Mouse (Mus musculus) neural tube, embryonic 15.5 days (tissue): Measurements from ENCODE around the gene Tmbim4. TPM values are rescaled to one million over a fixed set of nuclear protein-coding genes. Genes with fewer than 3 reads are reported as not detected.

ENCODE experiments used
- ATAC-seq: fragments of 200-750 bp; cut with Nextera tagmentation; 2 replicates; pipeline ENCODE4 v1.8.0; 2017; ENCODE audit warnings: mild to moderate bottlenecking, moderate TSS enrichment, moderate library complexity; ENCODE audit not compliant: low FRiP score
- H3K27ac ChIP-seq: fragments of 300-500 bp; sonication (generic); replicated peaks from 2 replicates; pipeline ENCODE4 v1.5.1; 2015; ENCODE audit warnings: mild to moderate bottlenecking, inconsistent platforms
- H3K27me3 ChIP-seq: fragments of 300-500 bp; sonication (generic); replicated peaks from 2 replicates; pipeline ENCODE4 v1.6.1; 2015; ENCODE audit warnings: inconsistent platforms
- H3K36me3 ChIP-seq: fragments of 300-500 bp; sonication (generic); 2 replicates; pipeline ENCODE4 v1.6.1; 2015; ENCODE audit warnings: inconsistent platforms
- H3K4me1 ChIP-seq: fragments of 300-500 bp; sonication (generic); 2 replicates; pipeline ENCODE4 v1.6.1; 2015; ENCODE audit warnings: inconsistent platforms
- H3K4me2 ChIP-seq: fragments of 300-500 bp; sonication (generic); 2 replicates; pipeline ENCODE4 v1.6.1; 2015; ENCODE audit warnings: inconsistent platforms, mild to moderate bottlenecking, moderate library complexity
- H3K4me3 ChIP-seq: fragments of 300-500 bp; sonication (generic); replicated peaks from 2 replicates; pipeline ENCODE4 v1.5.1; 2015; ENCODE audit warnings: mild to moderate bottlenecking, inconsistent platforms
- H3K9ac ChIP-seq: fragments of 300-500 bp; sonication (generic); replicated peaks from 2 replicates; pipeline ENCODE4 v1.6.1; 2015; ENCODE audit warnings: mild to moderate bottlenecking, inconsistent platforms
- H3K9me3 ChIP-seq: fragments of 300-500 bp; sonication (generic); replicated peaks from 2 replicates; pipeline ENCODE4 v1.6.1; 2016; ENCODE audit warnings: inconsistent platforms
- WGBS: fragments of 180-500 bp; shearing (Covaris S2); methylation state at CpG from one replicate; pipeline ENCODE4 v1.1.7; 2015; ENCODE audit warnings: mixed read lengths; 5-methylcytosine and 5-hydroxymethylcytosine counted together
- polyA plus RNA-seq: library from polyadenylated mRNA; unstranded; fragments of >200 nt; fragmentation: Nextera tagmentation; extraction: Ambion mirVana; gene quantifications from 2 replicates; pipeline ENCODE4 v1.2.1, GENCODE M21; 2015

The Tmbim4 gene
- polyA plus RNA-seq, 1 experiment from 2014 or later = 114 TPM

DNA sequence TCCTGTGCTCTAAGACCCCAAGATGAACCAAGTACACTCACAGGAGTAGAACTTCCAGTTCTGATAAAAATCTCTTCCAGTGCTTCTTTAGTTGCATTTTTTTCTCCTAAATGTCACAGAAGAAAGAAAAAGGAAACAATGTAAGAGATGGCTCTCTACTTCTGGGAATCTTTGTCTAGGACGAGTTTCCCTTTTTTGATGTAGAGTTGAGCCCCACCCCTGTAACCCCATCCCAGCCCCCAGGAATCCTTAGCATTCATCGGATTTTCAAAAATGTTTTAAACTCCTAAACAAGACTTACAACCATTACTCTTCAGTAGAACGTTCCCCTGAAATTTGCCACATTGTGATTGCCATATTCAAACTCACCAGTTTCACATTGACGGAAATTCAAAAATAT is 31.1 kb upstream of the Tmbim4 start:
- WGBS = 85% methylated on average over 4 of the region's 4 CpGs
- no peaks in the 10 kb centered on the region for H3K27me3 ChIP-seq
- H3K9me3 ChIP-seq = no peaks in the 10 kb centered on the region; the same call in 1 of the 2 replicates
- no peaks in the 10 kb centered on the region for H3K4me1 ChIP-seq
- no peak overlapping the region for H3K4me3 ChIP-seq
- H3K36me3 ChIP-seq = no peaks in the 10 kb centered on the region
- no peak overlapping the region for H3K27ac ChIP-seq
- H3K9ac ChIP-seq = no peak overlapping the region
- no peak for ATAC-seq
- H3K4me2 ChIP-seq = no peak overlapping the region

GRCm38 (mm10) chr10:120171340-120171739 is 30.1 kb upstream of the Tmbim4 start:
- Histone ChIP-seq H3K9me3 (no peaks in the 10 kb centered on the region; the same call in 1 of the 2 replicates), H3K4me2 (no peak overlapping the region), H3K27ac (no peak overlapping the region), H3K4me3 (no peak overlapping the region), H3K36me3 (no peaks in the 10 kb centered on the region), H3K4me1 (no peaks in the 10 kb centered on the region), H3K27me3 (no peaks in the 10 kb centered on the region), H3K9ac (no peak overlapping the region)
- ATAC-seq = no peak
- 36% methylated on average over 5 of the region's 5 CpGs for WGBS

DNA sequence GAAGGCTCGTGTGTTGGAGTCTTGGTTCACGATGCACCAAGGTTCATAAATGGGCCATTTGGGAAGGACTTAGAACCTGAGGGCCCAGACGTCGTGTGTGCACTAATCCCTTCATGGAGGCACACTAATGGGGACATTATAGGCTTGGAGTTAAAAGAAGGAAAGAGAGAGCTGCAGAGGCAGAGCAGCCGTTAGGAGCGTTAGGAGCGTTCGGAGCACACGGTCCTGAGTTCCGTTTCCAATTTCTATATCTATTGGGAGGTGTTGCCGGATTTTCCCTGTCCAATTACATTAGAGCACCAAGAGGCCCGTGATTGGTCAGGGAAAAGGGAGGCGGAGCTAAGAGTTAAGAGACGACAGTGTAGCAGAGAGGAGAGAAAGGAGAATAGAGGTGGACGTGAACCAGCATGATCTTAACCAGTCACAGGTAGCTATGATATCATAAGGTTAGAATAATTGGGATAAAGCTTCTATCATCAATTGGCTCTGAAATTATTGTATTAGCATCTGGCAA is 27.1 kb upstream of the Tmbim4 start:
- no peak overlapping the region for H3K4me3 ChIP-seq
- H3K4me2 ChIP-seq = no peak overlapping the region
- no peak for ATAC-seq
- H3K27ac ChIP-seq = no peak overlapping the region
- 86% methylated on average over 15 of the region's 15 CpGs for WGBS
- no peaks in the 10 kb centered on the region for H3K4me1 ChIP-seq
- no peaks in the 10 kb centered on the region; the same call in 1 of the 2 replicates for H3K9me3 ChIP-seq
- no peak overlapping the region for H3K9ac ChIP-seq
- H3K27me3 ChIP-seq = no peaks in the 10 kb centered on the region
- H3K36me3 ChIP-seq = no peaks in the 10 kb centered on the region

GRCm38 (mm10) chr10:120182887-120183286 is 18.5 kb upstream of the Tmbim4 start:
- Histone ChIP-seq H3K4me3 (no peak overlapping the region), H3K4me1 (no peaks in the 10 kb centered on the region), H3K36me3 (no peaks in the 10 kb centered on the region), H3K27me3 (no peaks in the 10 kb centered on the region), H3K9me3 (no peaks in the 10 kb centered on the region), H3K4me2 (no peak overlapping the region), H3K9ac (no peak overlapping the region), H3K27ac (no peak overlapping the region)
- ATAC-seq = no peak
- 100% methylated on average over 1 of the region's 1 CpGs for WGBS

DNA sequence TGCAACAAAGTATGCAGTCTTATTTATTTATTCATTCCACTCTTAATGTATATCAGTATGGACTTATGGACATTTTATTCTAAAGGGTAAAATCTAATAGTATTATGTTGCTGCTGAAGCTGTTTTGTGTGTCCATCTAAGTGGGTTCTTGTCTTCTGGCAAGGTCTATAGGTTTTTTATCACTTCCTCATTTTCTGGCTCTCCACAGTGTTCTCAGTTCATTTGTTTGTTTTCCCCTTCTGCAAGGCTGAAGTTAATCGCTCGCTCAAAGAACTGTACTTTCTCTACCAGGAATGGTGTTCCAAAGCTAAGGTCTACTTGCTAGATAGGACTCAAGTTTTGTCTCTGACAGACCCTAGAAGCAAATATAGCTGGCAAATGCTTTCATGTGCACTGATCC is 18.0 kb upstream of the Tmbim4 start:
- Histone ChIP-seq H3K4me2 (no peak overlapping the region), H3K9ac (no peak overlapping the region), H3K4me1 (no peaks in the 10 kb centered on the region), H3K9me3 (no peaks in the 10 kb centered on the region), H3K4me3 (no peak overlapping the region), H3K27ac (no peak overlapping the region), H3K36me3 (no peaks in the 10 kb centered on the region), H3K27me3 (no peaks in the 10 kb centered on the region)
- 79% methylated on average over 2 of the region's 2 CpGs for WGBS
- ATAC-seq = no peak

GRCm38 (mm10) chr10:120188513-120188912 is 12.9 kb upstream of the Tmbim4 start:
- H3K4me2 ChIP-seq = no peak overlapping the region
- H3K36me3 ChIP-seq = no peaks in the 10 kb centered on the region
- H3K9me3 ChIP-seq = no peaks in the 10 kb centered on the region
- no peak overlapping the region for H3K27ac ChIP-seq
- 64% methylated on average over 2 of the region's 2 CpGs for WGBS
- ATAC-seq = no peak
- H3K4me1 ChIP-seq = peaks cover 7% of the 10 kb centered on the region; the same call in 1 of the 2 replicates
- no peaks in the 10 kb centered on the region for H3K27me3 ChIP-seq
- H3K9ac ChIP-seq = no peak overlapping the region
- H3K4me3 ChIP-seq = no peak overlapping the region

DNA sequence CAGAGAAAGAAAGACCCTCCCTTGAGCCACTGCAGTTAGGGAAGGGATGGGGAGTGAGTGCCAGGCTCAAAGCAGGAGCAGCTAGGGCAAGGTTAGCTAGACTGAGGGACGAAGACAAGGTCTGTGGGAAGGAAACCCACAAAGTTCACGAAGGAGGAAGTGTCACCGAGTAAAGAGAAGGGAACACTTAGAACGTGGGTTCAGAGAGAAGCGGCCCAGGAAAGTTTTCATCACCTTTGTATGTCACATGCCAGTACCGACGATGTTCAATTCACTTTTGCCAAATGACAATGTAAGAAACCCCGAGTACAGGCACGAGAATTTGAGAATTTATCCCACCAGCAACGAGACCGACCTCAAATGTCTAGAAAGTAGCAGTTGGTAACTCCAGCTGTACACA is 12.1 kb upstream of the Tmbim4 start:
- ATAC-seq = no peak
- H3K27me3 ChIP-seq = no peaks in the 10 kb centered on the region
- 74% methylated on average over 11 of the region's 11 CpGs for WGBS

DNA sequence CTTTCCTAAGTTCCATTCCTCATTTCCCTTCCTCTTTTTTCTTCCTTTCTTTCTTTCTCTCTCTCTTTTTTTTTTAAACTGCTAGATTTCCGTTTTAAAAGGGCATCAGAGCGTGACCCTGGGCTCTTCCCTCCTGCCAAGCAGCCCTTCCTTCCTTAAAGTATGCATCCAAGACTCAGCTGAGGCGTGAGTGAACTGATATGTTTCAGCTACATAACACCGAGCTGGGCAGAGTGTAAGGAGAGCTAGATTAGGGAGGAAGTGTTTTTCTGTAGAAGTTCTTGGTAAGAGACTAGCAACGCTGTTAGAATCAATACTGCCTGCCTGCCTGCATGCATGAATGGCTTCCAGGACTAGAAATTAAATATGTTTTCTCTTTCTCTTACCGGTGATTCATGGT is 11.6 kb upstream of the Tmbim4 start:
- no peak overlapping the region for H3K4me2 ChIP-seq
- no peak overlapping the region; the same call in 1 of the 2 replicates for H3K27ac ChIP-seq
- WGBS = 40% methylated on average over 6 of the region's 6 CpGs

More for the DNA sequence above, 12.1 kb upstream of the Tmbim4 start:
- Histone ChIP-seq H3K4me3 (no peak overlapping the region), H3K36me3 (no peaks in the 10 kb centered on the region), H3K4me2 (no peak overlapping the region), H3K4me1 (peaks cover 7% of the 10 kb centered on the region; the same call in 1 of the 2 replicates), H3K9ac (no peak overlapping the region), H3K9me3 (no peaks in the 10 kb centered on the region), H3K27ac (no peak overlapping the region)

DNA sequence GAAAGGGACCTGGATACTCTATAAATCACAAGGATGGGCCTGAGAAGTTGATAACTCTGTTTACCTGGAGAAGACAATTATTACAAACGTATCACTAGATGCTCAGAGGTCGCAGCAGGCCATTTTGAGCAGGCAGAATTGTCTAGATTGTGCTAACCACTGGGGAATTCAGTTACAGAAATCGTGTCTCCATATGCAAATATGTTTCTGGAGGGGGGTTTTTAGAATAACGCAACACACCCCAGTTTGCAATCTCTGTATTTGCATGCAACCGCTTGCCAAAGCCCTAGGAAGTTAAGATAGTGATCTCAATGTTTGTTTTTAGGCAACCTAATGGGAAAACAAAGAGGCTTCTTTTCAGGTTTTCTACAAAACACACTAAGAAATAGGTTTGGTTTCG is 10.2 kb upstream of the Tmbim4 start:
- 84% methylated on average over 6 of the region's 6 CpGs for WGBS
- no peak for ATAC-seq
- H3K9ac ChIP-seq = no peak overlapping the region
- no peak overlapping the region for H3K4me3 ChIP-seq
- no peak overlapping the region for H3K27ac ChIP-seq
- no peak overlapping the region for H3K4me2 ChIP-seq
- no peaks in the 10 kb centered on the region for H3K27me3 ChIP-seq
- peaks cover 7% of the 10 kb centered on the region; the same call in 1 of the 2 replicates for H3K4me1 ChIP-seq
- H3K36me3 ChIP-seq = no peaks in the 10 kb centered on the region
- no peaks in the 10 kb centered on the region for H3K9me3 ChIP-seq

More for the DNA sequence above, 11.6 kb upstream of the Tmbim4 start:
- Histone ChIP-seq H3K4me3 (no peak overlapping the region), H3K9me3 (no peaks in the 10 kb centered on the region), H3K4me1 (peaks cover 7% of the 10 kb centered on the region; the same call in 1 of the 2 replicates), H3K9ac (no peak overlapping the region), H3K36me3 (no peaks in the 10 kb centered on the region), H3K27me3 (no peaks in the 10 kb centered on the region)
- ATAC-seq = no peak

DNA sequence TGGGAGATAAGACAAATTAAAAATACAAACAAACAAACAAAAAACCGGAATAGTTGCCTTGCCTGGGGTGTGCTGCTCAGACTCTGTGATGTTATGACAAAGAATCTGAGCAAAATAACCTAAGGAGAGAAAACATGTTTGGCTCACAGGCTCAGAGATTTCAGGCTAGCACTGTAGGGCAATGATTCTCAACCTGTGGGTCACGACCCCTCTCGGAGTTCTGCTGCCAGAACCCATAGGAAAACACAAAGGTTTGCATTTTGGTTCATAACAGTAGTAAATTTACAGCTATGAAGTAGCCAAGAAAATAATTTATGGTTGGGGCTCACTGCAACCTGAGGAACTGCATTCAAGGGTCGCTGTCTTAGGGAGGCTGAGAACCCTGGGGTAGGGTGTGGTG is 9.1 kb upstream of the Tmbim4 start:
- H3K9me3 ChIP-seq = no peaks in the 10 kb centered on the region
- WGBS = 84% methylated on average over 4 of the region's 4 CpGs
- H3K36me3 ChIP-seq = no peaks in the 10 kb centered on the region
- peaks cover 7% of the 10 kb centered on the region; the same call in 1 of the 2 replicates for H3K4me1 ChIP-seq
- H3K27me3 ChIP-seq = no peaks in the 10 kb centered on the region
- H3K27ac ChIP-seq = no peak overlapping the region
- H3K4me3 ChIP-seq = no peak overlapping the region
- no peak overlapping the region for H3K4me2 ChIP-seq
- no peak for ATAC-seq
- no peak overlapping the region for H3K9ac ChIP-seq

- no peaks in the 10 kb centered on the region for H3K9me3 ChIP-seq
- WGBS = 94% methylated on average over 8 of the region's 8 CpGs
Measured at GRCm38 (mm10) chr10:120193255-120193654, 8.1 kb upstream of the Tmbim4 start.

DNA sequence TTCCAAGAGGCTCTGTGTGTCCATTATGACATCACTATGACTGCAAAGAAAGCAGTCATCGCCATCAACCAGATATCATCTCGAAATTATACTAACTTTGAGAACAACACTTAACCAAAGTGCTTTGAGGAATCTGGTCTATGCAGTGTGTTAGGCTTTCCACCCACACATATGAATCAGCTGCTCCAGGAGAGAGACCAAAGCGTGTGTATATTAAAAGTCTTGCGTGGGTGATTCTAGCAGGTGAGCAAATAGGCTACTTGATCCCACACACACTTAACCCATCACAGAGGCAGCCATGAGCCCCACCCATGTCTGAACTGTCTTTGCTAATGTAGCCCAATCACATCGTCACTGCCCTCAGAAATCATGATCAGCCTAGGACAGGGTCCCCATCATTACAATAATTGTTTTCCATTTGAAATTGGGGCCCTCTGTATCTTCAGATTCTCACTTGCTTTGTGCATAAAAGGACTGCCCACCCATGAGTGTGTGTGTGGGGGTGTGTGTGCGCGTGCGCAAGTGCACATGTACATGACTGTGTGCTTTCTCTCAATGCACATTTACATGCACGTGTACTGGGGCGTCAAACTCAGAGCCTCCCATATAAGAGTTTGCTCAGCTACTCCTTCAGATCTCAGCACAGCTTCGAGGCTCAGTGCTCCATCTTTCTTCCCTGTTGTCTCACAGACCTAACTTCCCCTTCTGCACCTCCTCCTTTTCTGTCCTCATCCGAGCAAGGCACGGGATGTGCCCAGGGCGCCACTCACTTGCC is 4.1 kb upstream of the Tmbim4 start:
- H3K9me3 ChIP-seq = no peaks in the 10 kb centered on the region
- no peak overlapping the region for H3K4me3 ChIP-seq
- no peak overlapping the region for H3K9ac ChIP-seq
- H3K4me1 ChIP-seq = peaks cover 11% of the 10 kb centered on the region
- no peaks in the 10 kb centered on the region for H3K36me3 ChIP-seq
- no peak for ATAC-seq
- no peak overlapping the region for H3K4me2 ChIP-seq
- 80% methylated on average over 14 of the region's 14 CpGs for WGBS
- H3K27ac ChIP-seq = no peak overlapping the region
- peaks cover 9% of the 10 kb centered on the region for H3K27me3 ChIP-seq

More at GRCm38 (mm10) chr10:120193255-120193654, 8.1 kb upstream of the Tmbim4 start:
- Histone ChIP-seq H3K4me1 (peaks cover 7% of the 10 kb centered on the region; the same call in 1 of the 2 replicates), H3K9ac (no peak overlapping the region), H3K36me3 (no peaks in the 10 kb centered on the region), H3K4me2 (no peak overlapping the region), H3K27ac (no peak overlapping the region), H3K27me3 (no peaks in the 10 kb centered on the region), H3K4me3 (no peak overlapping the region)
- ATAC-seq = no peak
